Mouse (Mus musculus): ENCODE data around the gene Nfkbib. TPM values are rescaled to one million over a fixed set of nuclear protein-coding genes. Genes with fewer than 3 reads are reported as not detected.

The Nfkbib gene
- polyA plus RNA-seq, 1 experiment, result 13.8 TPM

GRCm38 (mm10) chr7:28775129-28775528 is 7.8 kb upstream of the Nfkbib start:
- H3K27ac ChIP-seq (ENCODE audit: insufficient read depth, low read length), result no peak overlapping the region
- H3K4me3 ChIP-seq (ENCODE audit: insufficient read depth, low read length), result no peak overlapping the region
- no peaks in the 10 kb centered on the region for H3K4me1 ChIP-seq (ENCODE audit: control insufficient read depth, insufficient read depth, low read length)
- no peak for TF ChIP-seq CTCF (IDR thresholded peaks at IDR 0.05; ENCODE audit: borderline replicate concordance, insufficient read depth, low read length)
- TF ChIP-seq POLR2A (IDR thresholded peaks at IDR 0.05; ENCODE audit: low read depth, low read length), result no peak

GRCm38 (mm10) chr7:28774164-28774563 is 6.9 kb upstream of the Nfkbib start:
- H3K4me3 ChIP-seq (ENCODE audit: insufficient read depth, low read length), result no peak overlapping the region
- no peak for TF ChIP-seq CTCF (IDR thresholded peaks at IDR 0.05; ENCODE audit: borderline replicate concordance, insufficient read depth, low read length)
- no peak for TF ChIP-seq POLR2A (IDR thresholded peaks at IDR 0.05; ENCODE audit: low read depth, low read length)
- no peak overlapping the region for H3K27ac ChIP-seq (ENCODE audit: insufficient read depth, low read length)
- no peaks in the 10 kb centered on the region for H3K4me1 ChIP-seq (ENCODE audit: control insufficient read depth, insufficient read depth, low read length)

DNA sequence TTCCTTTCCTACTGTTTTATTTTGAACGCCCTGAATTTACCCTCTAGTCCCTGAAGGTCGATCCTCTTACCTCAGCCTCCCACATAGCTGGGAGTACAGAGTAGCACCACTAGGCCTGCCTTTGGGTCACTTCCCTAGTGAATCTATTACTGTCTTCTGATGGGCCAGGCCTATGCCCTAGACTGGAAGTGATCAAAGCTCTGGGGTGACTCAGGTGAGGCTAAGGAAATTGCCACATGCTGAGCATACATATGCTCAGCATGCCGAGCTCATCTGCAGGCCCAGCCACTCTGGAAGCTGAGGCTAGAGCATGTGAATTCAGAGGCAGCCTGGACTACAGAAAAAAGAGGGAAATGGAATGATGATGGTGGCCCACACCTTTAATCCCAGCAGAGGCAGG is 5.9 kb upstream of the Nfkbib start:
- Histone ChIP-seq H3K27ac (ENCODE audit: insufficient read depth, low read length) (no peak overlapping the region), H3K4me1 (ENCODE audit: control insufficient read depth, insufficient read depth, low read length) (no peaks in the 10 kb centered on the region), H3K4me3 (ENCODE audit: insufficient read depth, low read length) (no peak overlapping the region)
- TF ChIP-seq POLR2A (IDR thresholded peaks at IDR 0.05; ENCODE audit: low read depth, low read length), result no peak
- no peak for TF ChIP-seq CTCF (IDR thresholded peaks at IDR 0.05; ENCODE audit: borderline replicate concordance, insufficient read depth, low read length)

- Histone ChIP-seq H3K4me1 (ENCODE audit: control insufficient read depth, insufficient read depth, low read length) (0 out of 2 replicates have a peak, but pooled peaks cover 7% of the 10 kb centered on the region), H3K27ac (ENCODE audit: insufficient read depth, low read length) (no peak overlapping the region), H3K4me3 (ENCODE audit: insufficient read depth, low read length) (no peak overlapping the region)
- TF ChIP-seq CTCF (IDR thresholded peaks at IDR 0.05; ENCODE audit: borderline replicate concordance, insufficient read depth, low read length), result no peak
- TF ChIP-seq POLR2A (IDR thresholded peaks at IDR 0.05; ENCODE audit: low read depth, low read length), result no peak
These were observed 4.6 kb upstream of the Nfkbib start for GRCm38 (mm10) chr7:28771867-28772266.

- H3K27ac ChIP-seq (ENCODE audit: insufficient read depth, low read length), result no peak overlapping the region
- no peak overlapping the region for H3K4me3 ChIP-seq (ENCODE audit: insufficient read depth, low read length)
- TF ChIP-seq CTCF (IDR thresholded peaks at IDR 0.05; ENCODE audit: borderline replicate concordance, insufficient read depth, low read length) (no peak), POLR2A (IDR thresholded peaks at IDR 0.05; ENCODE audit: low read depth, low read length) (no peak)
- H3K4me1 ChIP-seq (ENCODE audit: control insufficient read depth, insufficient read depth, low read length), result peaks cover 8% of the 10 kb centered on the region; the same call in 1 of the 2 replicates
These were observed 3.0 kb upstream of the Nfkbib start for GRCm38 (mm10) chr7:28770309-28770708.

GRCm38 (mm10) chr7:28769414-28769958 is 2.2 kb upstream of the Nfkbib start:
- Histone ChIP-seq H3K4me3 (ENCODE audit: insufficient read depth, low read length) (no peak overlapping the region), H3K27ac (ENCODE audit: insufficient read depth, low read length) (no peak overlapping the region), H3K4me1 (ENCODE audit: control insufficient read depth, insufficient read depth, low read length) (peaks cover 10% of the 10 kb centered on the region; the same call in 1 of the 2 replicates)
- TF ChIP-seq CTCF (IDR thresholded peaks at IDR 0.05; ENCODE audit: borderline replicate concordance, insufficient read depth, low read length) (no peak), POLR2A (IDR thresholded peaks at IDR 0.05; ENCODE audit: low read depth, low read length) (no peak)

GRCm38 (mm10) chr7:28766910-28767309 is 402 bp downstream of the Nfkbib start:
- H3K4me1 ChIP-seq (ENCODE audit: control insufficient read depth, insufficient read depth, low read length), result peaks cover 10% of the 10 kb centered on the region; the same call in 1 of the 2 replicates
- no peak overlapping the region for H3K27ac ChIP-seq (ENCODE audit: insufficient read depth, low read length)
- peak overlapping the region; percentile 86 for H3K4me3 ChIP-seq (ENCODE audit: insufficient read depth, low read length)
- TF ChIP-seq CTCF (IDR thresholded peaks at IDR 0.05; ENCODE audit: borderline replicate concordance, insufficient read depth, low read length) (no peak), POLR2A (IDR thresholded peaks at IDR 0.05; ENCODE audit: low read depth, low read length) (no peak)

- TF ChIP-seq CTCF (IDR thresholded peaks at IDR 0.05; ENCODE audit: borderline replicate concordance, insufficient read depth, low read length) (no peak), POLR2A (IDR thresholded peaks at IDR 0.05; ENCODE audit: low read depth, low read length) (peak; percentile 50)
- peak within 1 kb of the TSS; percentile 94 for H3K4me3 ChIP-seq (ENCODE audit: insufficient read depth, low read length)
- H3K4me1 ChIP-seq (ENCODE audit: control insufficient read depth, insufficient read depth, low read length), result peaks cover 10% of the 10 kb centered on the region; the same call in 1 of the 2 replicates
- H3K27ac ChIP-seq (ENCODE audit: insufficient read depth, low read length), result no peak within 1 kb of the TSS
These were observed 986 bp downstream of the Nfkbib start, which contains the start of gene Sirt2 for GRCm38 (mm10) chr7:28766173-28766879. Gene Sirt2, plus strand, starts transcription at chr7:28766735.

GRCm38 (mm10) chr7:28765211-28765610 is 2.1 kb downstream of the Nfkbib start:
- TF ChIP-seq POLR2A (IDR thresholded peaks at IDR 0.05; ENCODE audit: low read depth, low read length), result no peak
- Histone ChIP-seq H3K4me1 (ENCODE audit: control insufficient read depth, insufficient read depth, low read length) (peaks cover 10% of the 10 kb centered on the region; the same call in 1 of the 2 replicates), H3K27ac (ENCODE audit: insufficient read depth, low read length) (no peak overlapping the region), H3K4me3 (ENCODE audit: insufficient read depth, low read length) (peak overlapping the region; percentile 94)

GRCm38 (mm10) chr7:28761907-28762306 is 5.4 kb downstream of the Nfkbib start:
- no peak for TF ChIP-seq POLR2A (IDR thresholded peaks at IDR 0.05; ENCODE audit: low read depth, low read length)
- TF ChIP-seq CTCF (IDR thresholded peaks at IDR 0.05; ENCODE audit: borderline replicate concordance, insufficient read depth, low read length), result no peak
- H3K4me3 ChIP-seq (ENCODE audit: insufficient read depth, low read length), result no peak overlapping the region

More at GRCm38 (mm10) chr7:28761907-28762306, 5.4 kb downstream of the Nfkbib start:
- peaks cover 3% of the 10 kb centered on the region; the same call in 1 of the 2 replicates for H3K4me1 ChIP-seq (ENCODE audit: control insufficient read depth, insufficient read depth, low read length)
- no peak overlapping the region for H3K27ac ChIP-seq (ENCODE audit: insufficient read depth, low read length)

Data from embryonic fibroblast, embryonic 13.5 days (primary cell).